Mouse (Mus musculus): ENCODE data around the gene Iah1. TPM values are rescaled to one million over a fixed set of nuclear protein-coding genes. Genes with fewer than 3 reads are reported as not detected.

Gene Iah1
- polyA plus RNA-seq, 1 experiment from 2014 or later = 46.5 TPM

DNA sequence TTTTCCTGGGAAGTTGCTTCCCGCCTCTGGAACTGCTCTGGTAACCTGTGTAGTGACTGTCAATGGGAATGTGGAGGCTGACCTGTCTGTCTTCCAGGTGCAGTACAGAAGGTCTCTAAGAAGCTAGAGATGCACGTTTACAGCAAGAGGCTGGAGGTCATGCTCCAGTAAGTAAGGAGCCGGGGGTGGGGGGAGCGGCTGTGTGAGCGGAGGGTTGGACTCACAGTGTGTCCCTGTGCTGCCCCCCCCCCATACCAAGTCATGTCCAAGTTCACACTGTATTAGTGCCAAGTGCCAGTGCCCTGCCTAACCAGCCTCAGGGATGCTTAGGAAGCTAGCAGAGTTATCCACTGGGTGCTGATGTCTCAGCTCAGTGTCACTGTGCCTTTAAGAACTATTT, 4.0 kb upstream of the Iah1 start:
- peaks cover 8% of the 10 kb centered on the region for H3K4me1 ChIP-seq (ENCODE audit: control insufficient read depth, insufficient read depth, low read length)
- H3K4me3 ChIP-seq (ENCODE audit: low read length) = no peak overlapping the region
- no peak for ATAC-seq (replicated peaks; ENCODE audit: extremely low read depth, insufficient read depth, low FRiP score)
- 93% methylated on average over 5 of the region's 5 CpGs for WGBS
- H3K9ac ChIP-seq (ENCODE audit: low read length) = no peak overlapping the region
- no peaks in the 10 kb centered on the region for H3K9me3 ChIP-seq (replicated peaks; ENCODE audit: control insufficient read depth, low read length)
- no peak overlapping the region for H3K27ac ChIP-seq (ENCODE audit: low read length)
- peaks cover 47% of the 10 kb centered on the region for H3K36me3 ChIP-seq (ENCODE audit: control insufficient read depth, insufficient read depth)
- H3K4me2 ChIP-seq (ENCODE audit: low read depth, low read length) = no peak overlapping the region
- no peaks in the 10 kb centered on the region for H3K27me3 ChIP-seq (ENCODE audit: control insufficient read depth, insufficient read depth, low read length)

DNA sequence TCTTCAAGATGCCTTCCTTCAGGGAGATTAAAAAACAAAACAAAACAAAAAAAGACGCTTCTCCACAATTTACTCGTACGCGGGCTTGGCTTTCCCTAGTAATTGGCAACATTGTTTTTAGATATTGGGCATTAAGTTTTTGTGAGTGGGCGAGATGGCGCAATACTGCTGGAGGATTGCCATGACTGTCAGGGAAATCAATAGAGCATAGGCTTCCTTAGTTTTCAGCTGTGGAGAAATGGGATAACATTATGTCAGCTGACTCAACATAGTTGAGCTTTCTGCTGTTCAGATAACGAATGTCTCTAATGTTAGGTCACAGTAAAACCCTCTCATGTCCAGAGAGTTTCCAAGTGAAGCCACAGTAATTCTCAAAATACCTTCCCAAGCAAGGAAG, 678 bp downstream of the Iah1 start:
- H3K9me3 ChIP-seq (replicated peaks; ENCODE audit: control insufficient read depth, low read length) = no peaks in the 10 kb centered on the region
- H3K27ac ChIP-seq (ENCODE audit: low read length) = peak overlapping the region; percentile 25; the same call in 1 of the 2 replicates
- no peaks in the 10 kb centered on the region for H3K27me3 ChIP-seq (ENCODE audit: control insufficient read depth, insufficient read depth, low read length)
- peak overlapping the region; percentile 84 for H3K9ac ChIP-seq (ENCODE audit: low read length)
- peak overlapping the region; percentile 82 for H3K4me3 ChIP-seq (ENCODE audit: low read length)
- peaks cover 9% of the 10 kb centered on the region for H3K4me1 ChIP-seq (ENCODE audit: control insufficient read depth, insufficient read depth, low read length)
- ATAC-seq (replicated peaks; ENCODE audit: extremely low read depth, insufficient read depth, low FRiP score) = no peak
- H3K4me2 ChIP-seq (ENCODE audit: low read depth, low read length) = peak overlapping the region; percentile 82
- H3K36me3 ChIP-seq (ENCODE audit: control insufficient read depth, insufficient read depth) = peaks cover 22% of the 10 kb centered on the region
- WGBS = 24% methylated on average over 7 of the region's 7 CpGs

DNA sequence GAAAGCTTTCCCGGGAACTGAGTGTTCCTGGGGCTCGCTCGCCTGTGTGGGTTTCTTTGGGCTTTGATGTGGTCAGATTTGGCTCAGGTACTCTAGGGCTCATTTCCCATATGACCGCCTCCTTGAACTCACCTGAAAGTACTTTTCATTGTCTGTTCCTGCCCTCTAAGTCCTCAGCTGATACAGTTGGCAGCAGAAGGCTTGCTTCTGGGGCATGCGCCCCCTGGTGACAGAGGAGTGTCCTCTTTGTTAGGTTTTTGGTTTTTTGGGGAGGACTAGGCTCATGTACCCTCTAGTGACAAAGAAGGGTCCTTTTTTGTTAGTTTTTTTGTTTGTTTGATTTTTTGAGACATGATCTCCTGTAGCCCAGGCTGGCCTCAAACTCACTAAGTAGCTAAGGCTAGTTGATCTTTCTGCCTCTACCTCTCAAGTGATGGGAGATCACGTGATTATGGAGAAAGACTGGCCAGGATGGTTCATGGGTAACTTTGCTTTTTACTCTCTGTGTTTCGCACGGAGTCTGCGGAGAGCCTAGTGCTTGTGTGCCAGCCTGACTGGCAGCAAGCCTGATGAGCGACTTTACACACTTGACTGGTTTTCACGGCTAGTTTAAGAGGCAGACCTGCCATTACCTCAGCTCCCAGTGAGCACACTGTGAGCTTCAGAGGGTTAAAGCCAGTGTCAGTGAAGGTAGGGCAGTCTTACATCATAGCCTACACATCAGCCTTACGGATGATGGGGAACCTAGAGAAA, 2.1 kb downstream of the Iah1 start:
- Histone ChIP-seq H3K27me3 (ENCODE audit: control insufficient read depth, insufficient read depth, low read length) (no peaks in the 10 kb centered on the region), H3K4me2 (ENCODE audit: low read depth, low read length) (no peak overlapping the region), H3K27ac (ENCODE audit: low read length) (no peak overlapping the region), H3K9me3 (replicated peaks; ENCODE audit: control insufficient read depth, low read length) (no peaks in the 10 kb centered on the region), H3K36me3 (ENCODE audit: control insufficient read depth, insufficient read depth) (peaks cover 16% of the 10 kb centered on the region), H3K9ac (ENCODE audit: low read length) (no peak overlapping the region), H3K4me1 (ENCODE audit: control insufficient read depth, insufficient read depth, low read length) (peaks cover 9% of the 10 kb centered on the region), H3K4me3 (ENCODE audit: low read length) (no peak overlapping the region)
- ATAC-seq (replicated peaks; ENCODE audit: extremely low read depth, insufficient read depth, low FRiP score) = no peak
- WGBS = 80% methylated on average over 12 of the region's 12 CpGs

DNA sequence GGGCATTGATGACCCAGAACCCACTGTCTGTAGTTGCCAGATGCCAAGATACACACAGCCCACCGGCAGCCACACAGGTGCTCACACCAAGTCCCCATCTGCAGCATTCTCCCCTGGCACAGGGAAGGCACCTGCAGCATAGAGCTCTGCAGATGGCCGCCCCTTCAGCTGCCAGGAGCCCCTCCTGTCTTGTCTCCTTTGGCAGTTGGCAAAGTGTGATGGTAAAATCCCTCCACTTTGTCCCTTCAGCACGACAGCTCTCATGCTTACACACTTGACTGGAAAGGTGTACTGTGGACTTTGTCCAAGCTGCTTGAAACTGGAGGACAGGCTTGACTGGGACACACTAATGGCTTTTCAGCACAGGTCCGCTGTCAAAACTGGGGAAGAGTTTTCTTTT, 4.1 kb downstream of the Iah1 start:
- Histone ChIP-seq H3K9me3 (replicated peaks; ENCODE audit: control insufficient read depth, low read length) (no peaks in the 10 kb centered on the region), H3K9ac (ENCODE audit: low read length) (no peak overlapping the region), H3K27ac (ENCODE audit: low read length) (no peak overlapping the region), H3K27me3 (ENCODE audit: control insufficient read depth, insufficient read depth, low read length) (no peaks in the 10 kb centered on the region), H3K4me1 (ENCODE audit: control insufficient read depth, insufficient read depth, low read length) (peaks cover 9% of the 10 kb centered on the region), H3K4me3 (ENCODE audit: low read length) (no peak overlapping the region), H3K36me3 (ENCODE audit: control insufficient read depth, insufficient read depth) (peaks cover 18% of the 10 kb centered on the region), H3K4me2 (ENCODE audit: low read depth, low read length) (no peak overlapping the region)
- 79% methylated on average over 4 of the region's 4 CpGs for WGBS
- no peak for ATAC-seq (replicated peaks; ENCODE audit: extremely low read depth, insufficient read depth, low FRiP score)

DNA sequence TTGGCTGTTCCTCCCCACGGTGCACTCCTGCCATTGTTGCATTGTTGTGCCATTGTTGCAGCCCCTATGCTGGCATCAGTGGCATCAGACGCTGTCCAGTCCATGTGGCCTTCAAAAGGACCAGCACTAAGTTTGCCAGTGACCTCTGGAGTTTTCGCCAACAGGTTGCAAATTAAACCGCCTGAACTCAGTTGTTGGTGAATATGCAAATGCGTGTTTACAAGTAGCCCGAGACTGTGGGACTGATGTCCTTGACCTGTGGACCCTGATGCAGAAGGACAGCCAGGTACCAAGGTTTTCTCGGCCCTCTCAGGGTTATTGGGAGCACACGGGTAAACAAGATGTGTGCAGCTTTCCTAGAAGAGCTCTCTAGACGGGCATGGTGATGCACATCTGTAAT, 5.0 kb downstream of the Iah1 start:
- WGBS = 83% methylated on average over 9 of the region's 9 CpGs
- no peak for ATAC-seq (replicated peaks; ENCODE audit: extremely low read depth, insufficient read depth, low FRiP score)
- Histone ChIP-seq H3K9ac (ENCODE audit: low read length) (no peak overlapping the region), H3K27ac (ENCODE audit: low read length) (no peak overlapping the region), H3K27me3 (ENCODE audit: control insufficient read depth, insufficient read depth, low read length) (no peaks in the 10 kb centered on the region), H3K4me3 (ENCODE audit: low read length) (no peak overlapping the region), H3K4me1 (ENCODE audit: control insufficient read depth, insufficient read depth, low read length) (peaks cover 6% of the 10 kb centered on the region), H3K36me3 (ENCODE audit: control insufficient read depth, insufficient read depth) (peaks cover 23% of the 10 kb centered on the region), H3K9me3 (replicated peaks; ENCODE audit: control insufficient read depth, low read length) (no peaks in the 10 kb centered on the region), H3K4me2 (ENCODE audit: low read depth, low read length) (no peak overlapping the region)

DNA sequence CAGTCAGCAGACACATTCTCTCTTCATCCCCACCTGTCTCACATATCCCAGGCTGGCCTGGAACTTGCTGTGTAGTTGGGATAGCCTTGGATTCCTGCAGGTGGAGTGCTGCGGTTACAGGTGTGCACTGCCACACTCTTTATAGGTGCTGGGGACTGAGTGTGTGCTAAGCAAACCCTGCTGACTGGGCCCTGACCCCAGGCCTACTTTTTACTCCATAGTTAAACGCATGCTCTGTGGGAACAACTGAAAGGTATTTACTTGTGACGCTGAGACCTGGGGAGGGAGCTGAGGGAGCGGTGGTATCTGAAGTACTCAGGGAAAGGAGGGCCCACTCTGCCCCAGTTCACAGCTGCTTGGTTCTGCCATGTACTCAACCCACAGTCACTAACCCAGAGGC, 6.1 kb downstream of the Iah1 start:
- H3K27ac ChIP-seq (ENCODE audit: low read length) = no peak overlapping the region
- no peak overlapping the region for H3K4me3 ChIP-seq (ENCODE audit: low read length)
- WGBS = 83% methylated on average over 4 of the region's 4 CpGs
- no peaks in the 10 kb centered on the region for H3K9me3 ChIP-seq (replicated peaks; ENCODE audit: control insufficient read depth, low read length)
- no peak for ATAC-seq (replicated peaks; ENCODE audit: extremely low read depth, insufficient read depth, low FRiP score)
- peaks cover under 1% of the 10 kb centered on the region; the same call in 1 of the 2 replicates for H3K4me1 ChIP-seq (ENCODE audit: control insufficient read depth, insufficient read depth, low read length)
- H3K27me3 ChIP-seq (ENCODE audit: control insufficient read depth, insufficient read depth, low read length) = no peaks in the 10 kb centered on the region
- peaks cover 23% of the 10 kb centered on the region for H3K36me3 ChIP-seq (ENCODE audit: control insufficient read depth, insufficient read depth)
- no peak overlapping the region for H3K9ac ChIP-seq (ENCODE audit: low read length)
- no peak overlapping the region for H3K4me2 ChIP-seq (ENCODE audit: low read depth, low read length)

DNA sequence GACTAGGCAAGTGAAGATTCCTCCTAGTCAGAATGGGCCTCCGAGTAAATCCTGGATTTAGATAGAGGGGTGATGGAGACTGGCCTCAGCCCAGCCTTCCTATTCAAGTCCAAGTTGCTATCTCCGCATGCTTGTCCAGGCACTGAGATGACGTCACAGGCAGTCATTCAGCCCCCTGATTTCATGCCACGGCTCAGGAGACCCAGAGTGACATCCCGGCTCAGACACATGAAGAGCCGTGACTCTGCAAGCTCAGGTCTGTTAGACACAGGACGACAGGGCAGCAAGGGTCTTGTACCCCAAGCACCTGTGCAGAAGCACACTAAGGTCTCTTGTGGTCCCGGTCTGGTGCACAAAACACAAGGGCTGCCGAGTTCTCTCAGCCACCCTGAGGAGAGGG, 6.7 kb downstream of the Iah1 start:
- no peak for ATAC-seq (replicated peaks; ENCODE audit: extremely low read depth, insufficient read depth, low FRiP score)
- H3K27me3 ChIP-seq (ENCODE audit: control insufficient read depth, insufficient read depth, low read length) = no peaks in the 10 kb centered on the region
- H3K9ac ChIP-seq (ENCODE audit: low read length) = no peak overlapping the region
- no peak overlapping the region for H3K4me2 ChIP-seq (ENCODE audit: low read depth, low read length)
- no peaks in the 10 kb centered on the region for H3K4me1 ChIP-seq (ENCODE audit: control insufficient read depth, insufficient read depth, low read length)
- no peak overlapping the region for H3K27ac ChIP-seq (ENCODE audit: low read length)
- H3K4me3 ChIP-seq (ENCODE audit: low read length) = no peak overlapping the region
- no peaks in the 10 kb centered on the region for H3K9me3 ChIP-seq (replicated peaks; ENCODE audit: control insufficient read depth, low read length)
- WGBS = 68% methylated on average over 9 of the region's 9 CpGs
- H3K36me3 ChIP-seq (ENCODE audit: control insufficient read depth, insufficient read depth) = peaks cover 23% of the 10 kb centered on the region

DNA sequence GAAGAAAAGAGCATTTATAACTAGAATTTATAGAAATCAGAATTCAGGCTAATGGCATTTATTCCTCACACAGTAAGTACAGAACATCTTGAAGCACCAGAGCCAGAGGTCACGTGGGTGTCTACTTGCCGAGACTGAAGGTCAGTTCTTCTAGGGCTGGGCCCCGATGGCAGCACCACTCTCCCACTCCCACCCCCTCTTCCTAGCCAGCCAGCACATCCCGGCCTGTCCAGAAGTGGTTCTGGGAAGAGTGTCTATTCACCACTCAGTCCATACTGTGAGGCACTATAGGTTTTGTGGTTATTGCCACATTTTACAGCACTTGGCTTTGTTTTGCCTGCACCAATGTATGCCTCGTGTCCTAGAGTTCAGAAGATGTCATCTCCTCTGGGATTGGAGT, 7.9 kb downstream of the Iah1 start:
- H3K9me3 ChIP-seq (replicated peaks; ENCODE audit: control insufficient read depth, low read length) = no peaks in the 10 kb centered on the region
- peaks cover 24% of the 10 kb centered on the region for H3K36me3 ChIP-seq (ENCODE audit: control insufficient read depth, insufficient read depth)
- no peak overlapping the region for H3K27ac ChIP-seq (ENCODE audit: low read length)
- WGBS = 73% methylated on average over 5 of the region's 5 CpGs
- no peak overlapping the region for H3K4me2 ChIP-seq (ENCODE audit: low read depth, low read length)
- H3K4me3 ChIP-seq (ENCODE audit: low read length) = no peak overlapping the region
- H3K9ac ChIP-seq (ENCODE audit: low read length) = no peak overlapping the region
- no peaks in the 10 kb centered on the region for H3K27me3 ChIP-seq (ENCODE audit: control insufficient read depth, insufficient read depth, low read length)
- ATAC-seq (replicated peaks; ENCODE audit: extremely low read depth, insufficient read depth, low FRiP score) = no peak
- no peaks in the 10 kb centered on the region; the same call in 1 of the 2 replicates for H3K4me1 ChIP-seq (ENCODE audit: control insufficient read depth, insufficient read depth, low read length)

DNA sequence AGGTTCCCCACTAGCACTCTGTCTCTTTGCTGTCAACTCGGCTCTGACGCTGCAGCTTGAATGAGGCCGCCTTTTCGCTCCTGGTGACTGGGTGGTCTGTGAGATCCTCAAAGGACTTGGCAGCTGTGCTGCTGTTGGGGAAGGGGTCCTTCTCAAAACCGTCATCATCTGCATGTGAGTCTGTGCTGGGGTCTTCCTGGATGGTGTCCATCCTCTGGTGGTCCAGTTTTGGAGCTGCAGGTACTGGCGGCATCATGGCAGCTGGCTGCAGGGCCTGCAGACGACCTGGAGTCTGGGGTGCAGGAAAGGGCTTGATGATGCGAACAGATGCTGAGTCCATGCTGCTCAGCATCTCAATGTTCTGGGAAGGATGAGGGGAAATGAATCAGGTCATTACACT, 9.1 kb downstream of the Iah1 start:
- ATAC-seq (replicated peaks; ENCODE audit: extremely low read depth, insufficient read depth, low FRiP score) = no peak
- Histone ChIP-seq H3K4me3 (ENCODE audit: low read length) (no peak overlapping the region), H3K4me1 (ENCODE audit: control insufficient read depth, insufficient read depth, low read length) (peaks cover 2% of the 10 kb centered on the region; the same call in 1 of the 2 replicates), H3K27me3 (ENCODE audit: control insufficient read depth, insufficient read depth, low read length) (no peaks in the 10 kb centered on the region), H3K9ac (ENCODE audit: low read length) (no peak overlapping the region), H3K36me3 (ENCODE audit: control insufficient read depth, insufficient read depth) (peaks cover 25% of the 10 kb centered on the region), H3K9me3 (replicated peaks; ENCODE audit: control insufficient read depth, low read length) (no peaks in the 10 kb centered on the region), H3K27ac (ENCODE audit: low read length) (no peak overlapping the region), H3K4me2 (ENCODE audit: low read depth, low read length) (no peak overlapping the region)
- 89% methylated on average over 8 of the region's 8 CpGs for WGBS
